ENCODE assay signal across 24 mouse cellular contexts in the genomic region with DNA sequence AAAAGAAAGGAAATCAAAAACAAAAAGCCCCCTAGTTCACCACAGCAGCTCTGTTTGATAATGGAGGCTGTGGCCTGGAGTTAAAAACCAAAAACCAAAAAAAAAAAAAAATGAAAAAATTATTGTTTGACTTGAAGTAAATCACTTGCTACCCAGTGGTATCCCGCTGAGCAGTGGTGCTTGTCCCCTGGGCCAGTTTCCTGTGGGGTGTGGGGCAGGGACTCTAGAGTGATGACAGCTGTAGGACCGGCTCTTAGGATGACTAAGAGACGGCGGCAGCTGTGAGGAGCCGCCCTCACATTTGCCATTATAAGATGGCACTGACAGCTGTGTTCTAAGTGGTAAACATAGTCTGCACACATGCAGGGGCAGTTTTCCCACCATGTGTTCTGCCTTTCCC. TPM values are rescaled to one million over a fixed set of nuclear protein-coding genes. Genes with fewer than 3 reads are reported as not detected.
DNase-seq lines count a peak whose midpoint lies in the region; ATAC-seq lines count a peak whose summit lies in the region.
"Had no signal": no experiment of that assay in that cellular context is flagged by ENCODE, and none has a peak within 500 bp of the region (broad histone marks: within the 10 kb centered on the region; RNA-seq: fewer than 3 reads in every experiment).

No protein-coding gene starts in this region.

- peak; percentile 40 for DNase-seq in heart, adult 8-10 months (ENCODE audit: low spot score)
- DNase-seq in kidney, postnatal 4 days, result peak; percentile 47 to 66
- no peak for DNase-seq in kidney, adult 9 months
- peak; percentile 33 for DNase-seq in CD4-positive, CD25-positive, alpha-beta regulatory T cell, adult 2 months (ENCODE audit: low read depth, low spot score)
- DNase-seq in adipocyte (ENCODE audit: low spot score), result peak; percentile 57
- DNase-seq in retina, embryonic 14.5 days (ENCODE audit: low spot score), result no peak
- DNase-seq in left cerebral cortex, postnatal 25 days (ENCODE audit: low spot score in 2 of 2), result no peak
- DNase-seq: adrenal gland, adult 2 months; cerebellum, adult 11-12 months; cerebellum, postnatal 10 days; liver; retina, postnatal 1 day; right cerebral cortex, postnatal 25 days; spleen, adult 18-20 months had no signal

- H3K27ac ChIP-seq in heart, embryonic 12.5 days (ENCODE audit: poor library complexity, severe bottlenecking), result no peak overlapping the region
- H3K27ac ChIP-seq: forebrain, embryonic 10.5 days; heart, embryonic 15.5 days; hindbrain, embryonic 10.5 days; limb, embryonic 10.5 days; midbrain, embryonic 13.5 days had no signal

- H3K27me3 ChIP-seq in heart, embryonic 12.5 days (replicated peaks), result no peaks in the 10 kb centered on the region
- H3K27me3 ChIP-seq: heart, embryonic 15.5 days; midbrain, embryonic 13.5 days had no signal

- no peak for ATAC-seq in heart, embryonic 12.5 days (ENCODE audit: insufficient number of reproducible peaks, low FRiP score)
- ATAC-seq: forebrain, embryonic 16.5 days; hindbrain, embryonic 16.5 days; intestine, postnatal 0 days; lung, postnatal 0 days; midbrain, embryonic 13.5 days had no signal

- H3K9ac ChIP-seq in heart, embryonic 12.5 days, result no peak overlapping the region
- H3K9ac ChIP-seq: heart, embryonic 15.5 days; midbrain, embryonic 13.5 days had no signal

- H3K4me3 ChIP-seq in heart, embryonic 12.5 days, result no peak overlapping the region
- H3K4me3 ChIP-seq: forebrain, embryonic 10.5 days; heart, embryonic 15.5 days; hindbrain, embryonic 10.5 days; limb, embryonic 10.5 days; midbrain, embryonic 13.5 days had no signal

- peaks cover 8% of the 10 kb centered on the region; the same call in 1 of the 2 replicates for H3K9me3 ChIP-seq in heart, embryonic 12.5 days (replicated peaks)
- H3K9me3 ChIP-seq: forebrain, embryonic 10.5 days; heart, embryonic 15.5 days; hindbrain, embryonic 10.5 days; limb, embryonic 10.5 days; midbrain, embryonic 13.5 days had no signal

- no peak overlapping the region for H3K4me2 ChIP-seq in heart, embryonic 12.5 days
- H3K4me2 ChIP-seq: heart, embryonic 15.5 days; midbrain, embryonic 13.5 days had no signal

- H3K4me1 ChIP-seq in heart, embryonic 12.5 days (replicated peaks), result no peaks in the 10 kb centered on the region
- H3K4me1 ChIP-seq: forebrain, embryonic 10.5 days; heart, embryonic 15.5 days; hindbrain, embryonic 10.5 days; limb, embryonic 10.5 days; midbrain, embryonic 13.5 days had no signal

- intact Hi-C loops in left cerebral cortex, postnatal 25 days (cut with DNase I), result no loop called here

- 0 out of 2 replicates have a peak, but pooled peaks cover under 1% of the 10 kb centered on the region for H3K36me3 ChIP-seq in heart, embryonic 12.5 days
- H3K36me3 ChIP-seq: heart, embryonic 15.5 days; limb, embryonic 10.5 days had no signal

- WGBS in heart, embryonic 12.5 days, result 70% methylated on average over 5 of the region's 5 CpGs

RNA-seq across cellular contexts. Expression of a gene that starts 15.1 kb away (rescaled TPM):
- total RNA-seq in heart, adult 8-10 months (2022), result 1 to 10 TPM in 1 of 4 experiments, under 1 TPM in 3; 0.31 to 1.3 (median 0.67) TPM
- polyA plus RNA-seq in heart, embryonic 12.5 days (2016; fragmentation: Nextera tagmentation; extraction: Ambion mirVana), result 3.0 and 3.1 TPM in 2 replicates
- total RNA-seq in left cerebral cortex, postnatal 25 days (2021), result 10 to 100 TPM; 57.1 to 60.1 TPM

RNA-seq across cellular contexts. Expression of a gene that starts 19.5 kb away (rescaled TPM):
- total RNA-seq in heart, adult 8-10 months (2022), result 1 to 10 TPM; 4.0 to 5.4 (median 4.6) TPM
- 14.4 and 16.8 TPM in 2 replicates for polyA plus RNA-seq in heart, embryonic 12.5 days (2016; fragmentation: Nextera tagmentation; extraction: Ambion mirVana)
- total RNA-seq in left cerebral cortex, postnatal 25 days (2021), result 1 to 10 TPM; 8.1 to 9.4 TPM

RNA-seq across cellular contexts. Expression of a gene that starts 19.5 kb away (rescaled TPM):
- 1 to 10 TPM; 5.4 to 6.9 (median 6.0) TPM for total RNA-seq in heart, adult 8-10 months (2022)
- polyA plus RNA-seq in heart, embryonic 12.5 days (2016; fragmentation: Nextera tagmentation; extraction: Ambion mirVana), result 20.9 and 21.8 TPM in 2 replicates
- total RNA-seq in left cerebral cortex, postnatal 25 days (2021), result 10 to 100 TPM; 13.3 TPM

RNA-seq across cellular contexts. Expression of a gene that starts 39.0 kb away (rescaled TPM):
- total RNA-seq in heart, adult 8-10 months (2022), result 10 to 100 TPM; 73.1 to 88.1 (median 78.9) TPM
- 147 and 161 TPM in 2 replicates for polyA plus RNA-seq in heart, embryonic 12.5 days (2016; fragmentation: Nextera tagmentation; extraction: Ambion mirVana)
- total RNA-seq in left cerebral cortex, postnatal 25 days (2021), result 10 to 100 TPM; 71.5 to 83.9 TPM

RNA-seq across cellular contexts. Expression of a gene that starts 43.4 kb away (rescaled TPM):
- total RNA-seq in heart, adult 8-10 months (2022), result 10 to 100 TPM; 14.8 to 21.1 (median 19.0) TPM
- polyA plus RNA-seq in heart, embryonic 12.5 days (2016; fragmentation: Nextera tagmentation; extraction: Ambion mirVana), result 41.8 and 48.1 TPM in 2 replicates
- 10 to 100 TPM; 36.8 to 37.1 TPM for total RNA-seq in left cerebral cortex, postnatal 25 days (2021)

Comparison
In these comparisons a context has a peak if more than half of its experiments do, and no peak if none do; other contexts are left out.
1. DNase-seq: peak in heart, adult 8-10 months (single experiment), kidney, postnatal 4 days (2 of 2), CD4-positive, CD25-positive, alpha-beta regulatory T cell, adult 2 months (single experiment) and adipocyte (single experiment); none in kidney, adult 9 months (single experiment), retina, embryonic 14.5 days (single experiment) and left cerebral cortex, postnatal 25 days (0 of 2).
2. RNA of a gene that starts 15.1 kb away (total RNA-seq): 57.1 to 60.1 TPM in left cerebral cortex, postnatal 25 days; 0.31 to 1.3 TPM in heart, adult 8-10 months; every median in the first group is over 10 times any median in the second.